Mouse (Mus musculus) cerebellum, adult 9-10 months (tissue): ENCODE measurements around the gene Pmm1.
A peak's percentile ranks its signal among the peaks of the same experiment; 100 is the strongest.
"Not testable (repeated sequence)": the region's sequence is repeated elsewhere in the genome, so short reads cannot be mapped to it uniquely, and the experiment has no call there.

Source experiments
- DNase-seq: peaks from one replicate; pipeline ENCODE4 v3.0.0; 2022

Pmm1 gene

DNA sequence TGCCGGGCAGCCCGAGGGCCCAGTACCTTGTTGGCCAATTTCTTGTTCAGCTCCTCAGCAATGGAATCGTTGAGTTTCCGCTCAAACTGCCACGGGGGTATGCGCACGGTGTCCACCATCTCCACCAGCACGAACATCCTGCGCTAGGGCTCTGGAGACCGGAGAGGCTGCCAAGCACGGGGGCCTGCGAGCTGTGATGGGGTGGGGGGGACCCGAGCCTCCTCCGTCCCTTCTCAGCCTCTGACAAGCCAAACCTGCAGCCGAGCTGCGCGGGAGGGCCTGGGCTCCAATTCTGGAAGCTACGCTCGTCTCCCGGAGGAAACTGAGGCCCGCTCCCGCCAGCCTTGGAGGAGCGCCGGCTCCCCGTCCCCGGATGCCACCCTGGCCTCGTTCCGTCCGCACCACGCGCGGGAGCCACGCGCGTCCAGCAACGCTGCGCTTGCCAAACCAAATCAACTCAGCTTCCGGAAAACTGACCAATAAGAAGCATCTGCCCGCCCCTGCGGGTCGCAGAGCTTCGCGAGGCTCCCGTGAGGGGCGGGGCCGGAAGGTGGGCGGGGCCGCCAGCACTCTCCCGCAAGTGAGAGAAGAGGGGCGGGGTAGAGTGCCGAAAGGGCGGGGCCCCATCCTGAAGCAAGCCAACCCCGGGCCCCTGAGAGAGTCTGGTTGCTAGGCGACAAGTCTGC lies 34.8 kb downstream of the Pmm1 start, which contains the start of gene Polr3h:
TSS of gene Polr3h (minus strand) at position 481 of the 686 bp plus-strand sequence.
- DNase-seq, result peak; percentile 94

DNA sequence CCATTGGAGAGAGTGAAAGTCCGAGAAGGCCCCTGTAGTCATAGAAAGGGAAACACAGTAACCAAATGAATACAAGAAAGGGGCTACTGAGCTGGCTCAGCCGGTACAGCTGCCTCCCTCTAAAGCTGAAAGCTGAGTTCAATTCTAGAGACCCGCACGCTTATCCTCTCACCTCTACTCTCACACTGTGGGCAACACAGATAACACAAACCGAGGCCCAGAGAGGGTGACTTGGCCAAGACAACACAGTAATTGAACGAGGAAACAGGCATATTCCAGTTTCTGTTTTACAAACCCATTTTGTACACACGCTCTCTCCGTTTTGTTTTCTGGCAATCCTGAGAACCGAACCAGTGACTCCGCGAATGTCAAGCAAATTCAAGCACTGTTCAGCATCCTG lies 35.8 kb downstream of the Pmm1 start:
- DNase-seq, result no peak

DNA sequence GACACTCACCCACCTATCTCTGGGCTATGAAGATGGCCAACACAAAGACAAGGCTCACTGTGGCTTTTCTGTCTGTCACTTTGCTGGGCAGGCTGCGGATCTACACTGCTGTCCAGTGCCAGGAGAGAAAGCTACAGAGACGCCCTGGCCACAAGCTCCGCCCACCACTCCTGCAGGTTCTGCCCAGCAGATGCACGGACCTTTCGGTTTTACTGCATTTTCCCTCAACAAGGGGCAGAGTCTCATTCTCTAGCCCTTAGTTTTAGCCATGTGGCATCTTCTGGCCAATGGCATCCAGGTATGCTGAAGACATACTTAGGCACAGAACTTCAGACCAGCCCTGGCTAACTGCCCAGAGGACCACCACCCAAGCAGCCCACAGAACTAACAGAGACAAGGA lies 39.5 kb downstream of the Pmm1 start:
- no peak for DNase-seq

DNA sequence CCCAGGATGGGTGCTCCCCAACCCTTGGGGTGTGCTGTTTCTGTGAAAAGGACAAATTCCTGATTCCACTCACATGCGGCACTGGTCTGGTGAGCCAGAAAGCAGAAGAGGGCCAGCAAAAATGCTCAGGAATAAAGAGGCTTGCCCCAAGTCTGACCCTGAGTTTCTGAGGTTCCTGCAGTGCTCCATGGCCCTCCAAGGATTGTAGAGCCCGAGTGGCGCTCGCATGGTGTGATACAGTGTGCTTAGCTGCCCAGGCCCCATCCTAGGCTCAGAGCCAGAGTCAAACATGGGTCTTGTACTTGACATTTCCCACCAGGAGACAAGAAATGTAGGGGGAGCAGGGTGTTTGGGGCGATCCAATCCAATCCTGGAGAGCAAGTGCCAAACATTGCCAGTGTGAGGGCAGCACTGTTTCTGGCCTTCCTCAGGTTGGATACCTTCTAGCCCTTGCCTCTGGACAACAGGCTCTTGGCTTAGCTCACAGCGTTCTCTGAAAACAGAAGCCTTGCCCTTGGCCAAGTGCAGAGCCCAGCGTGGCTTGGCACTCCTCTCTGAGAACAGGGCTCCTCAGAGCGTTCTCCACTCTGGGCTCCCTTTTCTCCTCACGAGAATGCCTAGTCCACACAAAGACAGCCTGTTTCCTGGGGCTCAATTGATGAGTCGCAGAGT lies 40.0 kb downstream of the Pmm1 start:
- DNase-seq, result peak; percentile 68

DNA sequence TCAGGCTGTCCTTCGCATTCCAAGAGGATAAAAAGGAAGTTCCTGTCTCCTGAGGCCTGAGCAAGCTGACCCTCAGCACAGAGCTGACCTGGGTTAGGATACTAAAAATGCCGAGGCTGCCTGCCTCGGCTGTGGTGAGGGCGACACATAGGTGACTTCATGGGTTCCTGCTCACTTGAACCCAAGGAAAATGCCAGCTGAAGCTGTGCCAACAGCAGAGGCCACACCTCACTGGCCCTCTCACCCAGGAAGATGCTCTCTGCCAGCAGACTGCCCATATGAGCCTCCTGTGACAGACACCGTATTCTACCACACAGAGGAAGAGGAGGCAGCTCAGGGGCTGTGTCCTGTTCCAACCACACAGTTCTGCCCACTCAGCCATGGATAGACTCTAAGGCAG lies 41.7 kb downstream of the Pmm1 start:
- DNase-seq, result no peak

DNA sequence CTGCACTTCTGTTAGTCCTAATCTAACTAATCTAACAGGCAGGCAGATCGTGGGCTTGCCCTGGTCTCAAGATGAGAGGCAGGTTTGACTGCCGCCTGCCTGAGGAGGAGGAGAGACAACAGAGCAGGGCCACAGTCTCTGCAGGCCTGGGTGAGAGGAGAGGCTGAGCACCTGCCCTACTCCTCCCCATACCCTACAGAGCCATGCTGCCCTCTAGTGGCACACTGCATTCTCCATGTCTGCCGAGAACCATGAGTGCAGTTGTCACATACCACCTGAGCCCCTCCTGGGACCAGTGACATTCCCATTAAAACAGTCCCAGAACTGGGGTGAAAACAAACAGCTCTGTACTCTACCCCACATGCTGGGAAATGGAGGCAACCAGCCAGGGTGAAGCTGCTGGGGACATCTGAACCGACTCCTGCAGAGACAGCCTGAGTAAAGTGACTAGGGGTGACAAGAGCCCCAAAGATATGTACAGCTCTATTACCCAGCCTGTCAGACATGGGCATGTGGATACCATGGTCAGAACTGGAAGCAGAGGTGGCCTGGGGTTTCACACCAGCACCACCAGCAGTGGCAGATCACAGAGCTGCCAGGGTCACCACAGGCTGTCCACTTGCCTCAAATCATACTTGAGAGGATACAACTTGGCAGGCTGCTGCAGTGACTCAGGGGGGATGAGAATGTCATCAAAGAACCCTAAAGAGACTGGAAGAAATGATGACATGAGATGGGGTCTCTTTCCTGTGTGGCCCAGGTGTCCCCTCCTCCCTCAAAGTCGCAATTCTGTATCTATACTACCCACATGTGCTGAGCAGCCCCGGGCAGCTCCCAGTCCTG lies 42.9 kb downstream of the Pmm1 start:
- peak; percentile 72 for DNase-seq

DNA sequence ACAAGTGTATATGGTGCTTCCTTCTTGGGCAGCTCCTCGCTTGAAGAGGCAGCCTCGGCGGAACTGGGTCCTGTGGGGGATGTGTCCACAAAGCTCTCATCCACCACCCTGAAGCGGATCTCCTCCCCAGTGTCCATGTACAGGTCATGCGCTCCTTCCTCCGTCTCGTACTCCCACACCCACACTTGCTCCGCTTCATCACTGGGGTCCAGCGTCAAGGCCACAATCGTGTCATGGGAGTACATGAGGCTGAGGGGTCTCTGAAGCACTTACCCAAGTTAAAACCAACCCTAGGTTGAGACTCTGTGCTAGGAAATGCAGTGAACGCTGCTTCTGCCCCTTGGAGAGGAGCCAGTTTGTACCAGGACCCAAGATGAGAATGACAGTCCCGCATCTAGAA lies 43.5 kb downstream of the Pmm1 start:
- DNase-seq, result no peak

DNA sequence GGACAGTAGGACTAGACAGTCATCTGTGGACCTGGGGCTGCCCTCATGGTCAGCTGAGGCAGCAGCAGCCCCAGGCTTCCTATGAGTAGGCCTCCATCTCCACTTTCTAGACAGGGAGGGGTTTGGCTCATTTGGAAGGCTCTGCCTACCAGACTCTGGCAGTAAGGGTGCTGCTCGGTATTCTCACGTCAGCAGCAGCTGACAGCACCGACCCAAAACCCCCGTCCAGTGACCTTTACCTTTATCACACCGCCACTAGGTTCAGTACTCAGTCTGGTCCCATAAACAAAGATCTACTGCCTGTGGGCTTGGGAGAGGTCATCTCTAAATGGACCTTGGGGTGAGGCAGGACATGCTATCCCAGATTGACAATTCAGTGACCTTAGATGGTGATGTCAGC lies 45.1 kb downstream of the Pmm1 start:
- no peak for DNase-seq

DNA sequence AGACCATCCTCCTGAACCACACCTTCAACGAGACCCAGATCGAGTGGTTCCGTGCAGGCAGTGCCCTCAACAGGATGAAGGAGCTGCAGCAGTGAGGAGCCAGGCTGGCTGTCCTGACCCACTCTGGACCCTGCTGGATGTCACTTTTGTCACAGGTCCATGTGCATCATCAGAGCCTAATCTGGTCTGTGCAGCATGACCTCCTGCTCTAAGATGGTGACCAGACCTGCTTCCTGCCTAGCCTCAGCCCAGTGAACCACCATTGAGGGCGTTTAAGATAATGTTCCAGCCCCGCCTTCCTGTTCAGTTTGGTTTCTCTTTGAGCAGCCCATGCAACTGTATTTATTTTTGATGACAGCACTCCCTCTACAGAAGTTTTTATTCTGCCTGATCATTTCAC lies 46.1 kb downstream of the Pmm1 start:
- DNase-seq, result no peak

DNA sequence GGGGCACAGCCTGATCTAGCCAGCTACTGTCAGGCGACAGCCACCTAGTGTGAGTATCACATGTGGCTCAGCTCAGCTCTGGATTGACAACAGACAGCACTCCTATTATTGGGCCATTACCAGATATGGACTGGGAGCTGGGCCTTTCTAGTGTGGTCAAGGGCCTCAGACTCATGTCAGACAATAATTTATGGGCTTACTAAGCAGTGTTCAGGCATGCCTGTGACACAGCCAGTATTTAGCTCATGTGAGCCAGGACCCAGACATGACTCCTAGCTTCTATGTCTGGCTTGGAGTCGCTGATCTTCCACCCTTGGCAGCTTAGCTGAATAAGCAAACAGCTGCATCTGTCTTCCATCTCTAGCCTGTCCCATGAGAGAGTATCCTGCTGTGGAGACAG lies 48.2 kb downstream of the Pmm1 start:
- no peak for DNase-seq

DNA sequence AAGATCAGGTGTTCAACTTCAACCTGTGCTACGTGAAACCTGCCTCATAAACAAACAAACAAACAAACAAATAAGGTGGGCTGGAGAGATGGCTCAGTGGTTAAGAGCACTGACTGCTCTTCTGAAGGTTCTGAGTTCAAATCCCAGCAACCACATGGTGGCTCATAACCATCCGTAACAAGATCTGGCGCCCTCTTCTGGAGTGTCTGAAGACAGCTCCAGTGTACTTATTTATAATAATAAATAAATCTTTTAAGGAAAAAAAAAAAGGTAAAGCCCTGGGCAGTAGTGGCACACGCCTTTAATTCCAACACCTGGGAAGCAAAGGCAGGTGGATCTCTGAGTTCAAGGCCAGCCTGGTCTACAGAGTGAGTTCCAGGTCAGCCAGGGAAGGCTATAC lies 52.0 kb downstream of the Pmm1 start:
- not testable (repeated sequence) for DNase-seq

DNA sequence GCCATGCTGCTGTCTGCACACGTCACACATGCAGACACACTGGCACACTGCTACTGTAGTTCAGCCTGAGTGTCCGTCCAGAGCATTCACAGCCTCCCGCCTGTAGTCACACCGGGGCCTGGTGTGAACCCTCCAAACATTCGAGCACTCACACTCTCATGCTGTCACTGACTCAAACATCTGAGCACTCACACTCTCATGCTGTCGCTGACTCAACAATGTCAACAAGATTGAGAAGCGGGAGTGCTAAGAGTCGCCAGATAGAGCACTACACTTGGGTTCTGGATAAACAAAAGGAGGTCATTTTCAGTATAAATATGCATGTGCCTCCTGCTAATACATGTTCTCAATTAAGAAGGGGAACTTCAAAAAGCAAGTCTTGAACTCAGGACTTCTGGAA lies 52.8 kb downstream of the Pmm1 start:
- DNase-seq, result no peak

DNA sequence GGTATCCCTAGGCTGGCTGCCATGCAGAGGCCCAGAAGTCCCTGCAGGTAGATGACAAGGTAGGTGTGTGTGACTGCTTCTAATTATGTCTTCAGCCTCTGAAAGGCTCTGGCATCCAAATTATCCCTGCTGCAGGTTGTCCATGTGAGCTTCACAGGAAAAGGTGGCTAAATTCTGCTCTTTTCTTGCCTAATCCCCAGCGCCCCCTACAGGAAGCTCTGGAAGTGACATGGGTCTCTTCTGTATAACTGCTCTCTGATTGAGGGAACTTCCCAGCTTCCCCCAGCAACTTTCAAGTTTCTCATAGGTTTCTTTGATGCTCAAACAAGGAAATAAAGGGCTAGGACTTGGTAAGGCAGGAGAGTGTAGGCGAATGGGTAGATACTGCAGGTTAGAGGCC lies 55.8 kb downstream of the Pmm1 start:
- DNase-seq, result peak; percentile 81
